Mouse (Mus musculus) ES-Bruce4 (cell line): ENCODE results near the gene Cyp2ab1. TPM values are rescaled to one million over a fixed set of nuclear protein-coding genes. Genes with fewer than 3 reads are reported as not detected.

Experiments used
- H3K27ac ChIP-seq: 2 replicates; pipeline ENCODE4 v1.5.1; 2012; ENCODE audit warnings: low read length, inconsistent platforms; ENCODE audit not compliant: insufficient read depth
- H3K27me3 ChIP-seq: 2 replicates; pipeline ENCODE4 v1.6.1; 2012; ENCODE audit warnings: mild to moderate bottlenecking, low read length, inconsistent platforms; ENCODE audit not compliant: control insufficient read depth, poor library complexity, insufficient read depth, severe bottlenecking
- H3K36me3 ChIP-seq: 2 replicates; pipeline ENCODE4 v1.6.1; 2012; ENCODE audit warnings: inconsistent platforms, mild to moderate bottlenecking, low read length, moderate library complexity; ENCODE audit not compliant: control insufficient read depth, poor library complexity, insufficient read depth, severe bottlenecking
- H3K4me1 ChIP-seq: one replicate; pipeline ENCODE4 v1.8.1; 2011; ENCODE audit warnings: low read length; ENCODE audit not compliant: control insufficient read depth, insufficient read depth
- H3K4me3 ChIP-seq: 2 replicates; pipeline ENCODE4 v1.5.1; 2011; ENCODE audit warnings: low read depth, mild to moderate bottlenecking, low read length
- H3K9ac ChIP-seq: 2 replicates; pipeline ENCODE4 v1.6.1; 2012; ENCODE audit warnings: low read depth, mild to moderate bottlenecking, inconsistent platforms; ENCODE audit not compliant: poor library complexity, severe bottlenecking
- H3K9me3 ChIP-seq: replicated peaks from 2 replicates; pipeline ENCODE4 v1.6.1; 2012; ENCODE audit warnings: mild to moderate bottlenecking, low read length, inconsistent platforms; ENCODE audit not compliant: control insufficient read depth, poor library complexity, insufficient read depth, severe bottlenecking
- CTCF ChIP-seq: IDR thresholded peaks from one replicate; pipeline ENCODE4 v1.8.1; 2011; ENCODE audit warnings: low read depth, low read length
- EP300 ChIP-seq: IDR thresholded peaks from 2 replicates; pipeline ENCODE4 v1.6.1; 2011; ENCODE audit warnings: low read depth, low read length; ENCODE audit not compliant: insufficient read depth
- POLR2A ChIP-seq: IDR thresholded peaks from one replicate; pipeline ENCODE4 v1.8.1; 2011; ENCODE audit warnings: low read length; ENCODE audit not compliant: insufficient read depth
- polyA plus RNA-seq: library from polyadenylated mRNA; stranded (reverse); fragments of >200 nt; gene quantifications from 2 replicates; pipeline ENCODE4 v1.2.4, GENCODE M21; 2011; ENCODE audit warnings: low read depth; ENCODE audit not compliant: missing spikeins, insufficient read depth, insufficient read length

The Cyp2ab1 gene
- polyA plus RNA-seq, 1 experiment, result not detected

DNA sequence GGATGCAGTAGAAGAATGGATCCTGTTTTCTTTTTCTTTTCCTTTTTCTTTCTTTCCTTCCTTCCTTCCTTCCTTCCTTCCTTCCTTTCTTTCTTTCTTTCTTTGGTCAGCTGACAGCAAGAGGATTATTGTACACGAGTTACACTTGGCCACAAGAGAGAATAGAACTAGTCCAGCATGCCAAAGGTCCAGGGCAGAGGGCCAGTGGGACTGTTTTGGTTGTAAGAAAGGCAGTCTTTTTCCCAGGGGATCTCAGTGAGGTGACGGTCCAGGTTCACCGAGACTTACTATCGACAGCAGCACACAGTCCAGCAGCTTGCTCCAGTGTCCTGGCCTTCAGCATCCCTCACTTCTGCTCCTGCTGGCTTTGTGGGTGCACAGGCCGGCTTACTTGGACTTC, 3.1 kb upstream of the Cyp2ab1 start:
- Histone ChIP-seq H3K9me3 (no peaks in the 10 kb centered on the region), H3K9ac (no peak overlapping the region), H3K27me3 (no peaks in the 10 kb centered on the region), H3K36me3 (peaks cover 6% of the 10 kb centered on the region; the same call in 1 of the 2 replicates), H3K4me3 (no peak overlapping the region), H3K27ac (no peak overlapping the region), H3K4me1 (no peaks in the 10 kb centered on the region)
- TF ChIP-seq CTCF, result no peak
- TF ChIP-seq POLR2A, result no peak
- TF ChIP-seq EP300, result no peak

- H3K36me3 ChIP-seq, result no peaks in the 10 kb centered on the region
- no peak for TF ChIP-seq EP300
- TF ChIP-seq POLR2A, result no peak
- no peak overlapping the region for H3K4me3 ChIP-seq
- no peaks in the 10 kb centered on the region for H3K27me3 ChIP-seq
- H3K27ac ChIP-seq, result no peak overlapping the region
- H3K9me3 ChIP-seq, result no peaks in the 10 kb centered on the region
- no peaks in the 10 kb centered on the region for H3K4me1 ChIP-seq
- H3K9ac ChIP-seq, result no peak overlapping the region
Observed at GRCm38 (mm10) chr16:20323907-20324306, 1.3 kb downstream of the Cyp2ab1 start.

DNA sequence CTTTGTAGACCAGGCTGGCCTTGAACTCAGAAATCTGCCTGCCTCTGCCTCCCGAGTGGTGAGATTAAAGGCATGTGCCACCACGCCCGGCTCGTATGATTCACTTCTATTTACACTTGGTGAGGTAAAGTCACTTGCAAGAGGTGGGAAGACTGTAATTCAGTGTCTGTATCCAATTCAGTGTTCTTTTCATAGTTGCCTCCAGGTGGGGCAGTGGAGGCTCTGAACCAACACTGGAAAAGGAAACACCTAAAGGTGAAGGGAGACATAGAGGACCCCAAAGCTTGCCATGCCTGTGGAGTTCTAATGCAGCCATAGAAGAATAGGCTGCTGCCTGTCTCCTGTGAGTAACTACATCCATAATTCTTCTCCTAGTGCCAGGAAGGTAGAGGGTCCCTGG, 2.9 kb downstream of the Cyp2ab1 start:
- Histone ChIP-seq H3K4me3 (no peak overlapping the region), H3K27ac (no peak overlapping the region), H3K36me3 (no peaks in the 10 kb centered on the region), H3K4me1 (no peaks in the 10 kb centered on the region), H3K9ac (no peak overlapping the region), H3K9me3 (no peaks in the 10 kb centered on the region), H3K27me3 (no peaks in the 10 kb centered on the region)
- TF ChIP-seq EP300, result no peak
- TF ChIP-seq POLR2A, result no peak
- TF ChIP-seq CTCF, result no peak

DNA sequence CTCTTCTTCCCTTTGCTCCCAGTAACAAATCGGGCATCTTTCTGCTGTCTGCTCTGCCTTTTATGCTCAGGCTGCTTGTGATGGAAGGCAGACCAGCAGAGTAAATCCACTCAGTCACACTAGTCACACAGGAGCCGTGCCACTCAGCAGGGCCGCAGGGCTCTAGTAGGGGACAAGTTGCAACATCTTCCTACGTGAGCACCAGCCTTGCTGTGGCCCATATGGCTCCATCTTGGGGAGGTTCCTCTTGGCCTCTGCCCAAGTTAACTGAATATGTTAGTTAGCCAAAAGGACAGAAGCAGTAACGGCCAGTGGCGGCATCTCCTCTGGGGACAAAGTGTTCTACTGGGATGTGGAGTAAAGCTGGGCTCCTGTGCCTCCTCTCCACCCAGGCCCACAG, 8.4 kb downstream of the Cyp2ab1 start:
- no peak for TF ChIP-seq CTCF
- no peak for TF ChIP-seq POLR2A
- TF ChIP-seq EP300, result no peak

DNA sequence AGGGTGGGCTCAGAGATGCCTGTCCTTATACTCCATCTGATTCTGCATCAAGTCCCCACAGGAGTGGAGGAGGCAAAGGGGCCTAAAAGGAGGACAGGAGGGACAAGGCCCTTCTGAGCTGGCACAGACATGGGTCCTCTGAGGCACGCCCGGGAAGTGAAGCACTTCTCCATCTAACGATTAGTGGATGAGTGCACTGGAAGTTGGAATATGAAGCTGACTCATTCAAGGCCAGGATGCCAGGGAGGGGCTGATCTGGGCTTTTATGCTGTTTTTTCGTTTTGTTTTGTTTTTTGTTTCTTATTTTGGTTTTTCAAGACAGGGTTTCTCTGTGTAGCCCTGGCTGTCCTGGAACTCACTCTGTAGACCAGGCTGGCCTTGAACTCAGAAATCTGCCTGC, 9.9 kb downstream of the Cyp2ab1 start:
- H3K4me1 ChIP-seq, result no peaks in the 10 kb centered on the region
- H3K9me3 ChIP-seq, result no peaks in the 10 kb centered on the region
- H3K9ac ChIP-seq, result no peak overlapping the region
- no peak for TF ChIP-seq EP300
- no peak for TF ChIP-seq POLR2A
- no peak for TF ChIP-seq CTCF
- no peaks in the 10 kb centered on the region for H3K27me3 ChIP-seq
- no peak overlapping the region for H3K27ac ChIP-seq
- no peaks in the 10 kb centered on the region for H3K36me3 ChIP-seq
- H3K4me3 ChIP-seq, result no peak overlapping the region

More for the DNA sequence above, 8.4 kb downstream of the Cyp2ab1 start:
- Histone ChIP-seq H3K4me1 (no peaks in the 10 kb centered on the region), H3K27me3 (no peaks in the 10 kb centered on the region), H3K9me3 (no peaks in the 10 kb centered on the region), H3K27ac (no peak overlapping the region), H3K4me3 (peak overlapping the region; percentile 5; the same call in 1 of the 2 replicates), H3K9ac (no peak overlapping the region), H3K36me3 (no peaks in the 10 kb centered on the region)

DNA sequence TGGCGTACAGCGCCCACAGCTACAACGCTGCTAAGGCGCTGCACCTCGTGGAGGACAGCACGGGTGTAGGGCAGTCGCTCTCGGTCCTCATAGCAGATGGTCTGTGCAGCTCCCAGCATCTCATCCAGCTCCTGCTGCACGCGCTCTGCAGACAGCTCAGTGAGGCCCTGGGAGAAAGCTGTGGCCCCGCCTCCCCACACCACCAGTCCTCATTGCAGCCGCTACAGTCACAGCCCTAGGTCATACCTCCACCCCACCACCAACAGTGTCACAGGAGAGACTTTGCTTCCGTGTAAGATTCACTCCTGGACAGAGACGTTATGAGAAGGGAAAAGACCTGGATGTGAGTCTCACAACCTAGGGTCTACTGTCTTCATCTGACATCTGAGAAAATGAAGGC, 12.9 kb downstream of the Cyp2ab1 start:
- no peaks in the 10 kb centered on the region for H3K36me3 ChIP-seq
- H3K4me1 ChIP-seq, result no peaks in the 10 kb centered on the region
- no peaks in the 10 kb centered on the region for H3K27me3 ChIP-seq
- H3K9me3 ChIP-seq, result no peaks in the 10 kb centered on the region
- no peak overlapping the region for H3K27ac ChIP-seq
- no peak overlapping the region for H3K9ac ChIP-seq
- H3K4me3 ChIP-seq, result no peak overlapping the region
- no peak for TF ChIP-seq CTCF
- no peak for TF ChIP-seq EP300
- no peak for TF ChIP-seq POLR2A
